Mouse (Mus musculus): ENCODE measurements at regions not wholly inside any gene's neighbourhood (a gene's known extent, or its start where the extent isn't known, plus 50 kb on each side); places are given as distances from the start of the nearest gene placed in this dataset.

DNA sequence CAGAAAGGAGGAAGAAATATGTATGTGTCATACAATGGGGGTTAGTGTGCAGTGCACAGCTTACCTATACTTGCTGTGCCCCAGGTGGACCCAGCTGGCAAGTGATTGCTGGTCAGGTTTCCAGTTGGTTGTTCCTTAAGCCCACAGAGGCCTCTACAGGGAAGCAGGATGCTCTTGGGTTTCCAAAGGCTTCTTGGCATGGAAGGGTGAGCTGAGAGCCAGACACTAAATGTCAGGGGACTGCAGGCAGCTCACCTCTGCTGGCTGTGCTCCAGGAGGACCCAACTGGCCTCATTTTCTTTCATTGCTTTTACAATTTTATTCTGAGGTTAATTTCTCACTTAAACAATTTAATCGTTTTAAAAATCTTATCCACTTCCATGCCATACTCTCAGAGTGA is 108.1 kb downstream of the Gm10184 start:
- H3K4me3 ChIP-seq (ENCODE audit: low read depth, low read length) = no peak overlapping the region
- H3K4me2 ChIP-seq (ENCODE audit: low read depth) = no peak overlapping the region
- no peak for ATAC-seq (ENCODE audit: insufficient read depth, low FRiP score, low TSS enrichment)
- H3K4me1 ChIP-seq (ENCODE audit: control insufficient read depth, insufficient read depth, low read length) = no peaks in the 10 kb centered on the region
- H3K27ac ChIP-seq (ENCODE audit: low read depth, low read length) = no peak overlapping the region
- no peak for DNase-seq (ENCODE audit: low spot score)
- WGBS = 87% methylated on average over 1 of the region's 1 CpGs
- H3K27me3 ChIP-seq (ENCODE audit: control insufficient read depth, insufficient read depth, low read length) = no peaks in the 10 kb centered on the region
- H3K36me3 ChIP-seq (ENCODE audit: control insufficient read depth, insufficient read depth, low read length) = no peaks in the 10 kb centered on the region
- H3K9me3 ChIP-seq (ENCODE audit: control insufficient read depth, low read length) = no peaks in the 10 kb centered on the region
- H3K9ac ChIP-seq (ENCODE audit: low read length) = no peak overlapping the region

DNA sequence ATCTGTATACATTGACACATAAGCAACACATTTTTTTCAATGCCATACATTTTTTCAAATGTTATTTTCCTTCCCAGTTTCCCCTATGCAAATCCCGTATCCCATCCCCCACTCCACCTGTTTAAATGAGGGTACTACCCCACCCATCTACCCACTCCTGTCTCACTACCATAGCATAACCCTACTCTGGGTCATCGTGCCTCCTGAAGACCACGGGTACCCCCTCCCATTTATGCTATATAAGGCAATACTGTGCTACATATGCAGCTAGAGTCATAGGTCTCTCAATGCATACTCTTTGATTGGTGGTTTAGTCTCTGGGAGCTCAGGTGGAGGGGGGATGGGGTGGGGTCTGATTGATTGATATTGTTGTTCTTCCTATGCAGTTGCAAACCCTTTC is 132.7 kb downstream of the Gm10184 start:
- no peak overlapping the region for H3K4me2 ChIP-seq (ENCODE audit: low read depth)
- no peaks in the 10 kb centered on the region for H3K4me1 ChIP-seq (ENCODE audit: control insufficient read depth, insufficient read depth, low read length)
- H3K9me3 ChIP-seq (ENCODE audit: control insufficient read depth, low read length) = no peaks in the 10 kb centered on the region
- H3K27me3 ChIP-seq (ENCODE audit: control insufficient read depth, insufficient read depth, low read length) = no peaks in the 10 kb centered on the region
- no peak overlapping the region for H3K9ac ChIP-seq (ENCODE audit: low read length)
- no peak overlapping the region for H3K27ac ChIP-seq (ENCODE audit: low read depth, low read length)
- H3K4me3 ChIP-seq (ENCODE audit: low read depth, low read length) = no peak overlapping the region
- no peak for ATAC-seq (ENCODE audit: insufficient read depth, low FRiP score, low TSS enrichment)
- DNase-seq (ENCODE audit: low spot score) = no peak
- 85% methylated on average over 3 of the region's 3 CpGs for WGBS
- H3K36me3 ChIP-seq (ENCODE audit: control insufficient read depth, insufficient read depth, low read length) = no peaks in the 10 kb centered on the region

DNA sequence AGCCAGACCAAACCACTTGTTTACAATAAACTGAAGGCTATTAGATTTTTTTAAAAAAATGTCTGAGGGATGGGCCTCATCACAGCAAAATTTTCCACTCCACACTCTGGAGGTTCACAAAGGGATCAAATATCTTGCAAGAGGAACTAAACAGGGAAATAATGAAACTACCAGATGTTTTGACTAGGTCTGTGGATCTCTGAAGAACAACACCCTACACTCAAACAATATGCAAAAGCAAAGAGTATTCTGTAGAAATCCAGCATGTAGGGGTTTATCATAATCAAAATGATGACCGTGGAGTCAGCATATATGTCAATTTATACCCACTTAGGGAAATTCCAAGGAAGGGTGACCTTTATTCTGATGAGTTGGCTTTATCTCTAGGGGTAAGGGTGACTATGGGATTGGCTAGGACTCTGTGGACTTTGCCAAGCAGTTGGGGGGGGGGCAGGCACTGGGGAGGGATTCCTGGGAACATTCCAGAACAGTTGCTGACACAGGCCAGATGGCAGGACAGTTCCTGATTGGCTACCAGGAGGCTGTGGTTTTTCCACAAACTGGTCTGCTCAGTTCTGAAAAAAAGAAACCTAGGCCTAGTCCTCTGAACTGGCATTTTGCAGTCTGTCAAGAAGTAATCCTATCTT is 143.9 kb downstream of the Gm10184 start:
- Histone ChIP-seq H3K27ac (ENCODE audit: low read depth, low read length) (no peak overlapping the region), H3K27me3 (ENCODE audit: control insufficient read depth, insufficient read depth, low read length) (no peaks in the 10 kb centered on the region), H3K9me3 (ENCODE audit: control insufficient read depth, low read length) (no peaks in the 10 kb centered on the region), H3K4me1 (ENCODE audit: control insufficient read depth, insufficient read depth, low read length) (no peaks in the 10 kb centered on the region), H3K4me2 (ENCODE audit: low read depth) (no peak overlapping the region), H3K36me3 (ENCODE audit: control insufficient read depth, insufficient read depth, low read length) (no peaks in the 10 kb centered on the region), H3K4me3 (ENCODE audit: low read depth, low read length) (no peak overlapping the region), H3K9ac (ENCODE audit: low read length) (no peak overlapping the region)
- DNase-seq (ENCODE audit: low spot score) = no peak
- ATAC-seq (ENCODE audit: insufficient read depth, low FRiP score, low TSS enrichment) = no peak
- 83% methylated on average over 1 of the region's 1 CpGs for WGBS

DNA sequence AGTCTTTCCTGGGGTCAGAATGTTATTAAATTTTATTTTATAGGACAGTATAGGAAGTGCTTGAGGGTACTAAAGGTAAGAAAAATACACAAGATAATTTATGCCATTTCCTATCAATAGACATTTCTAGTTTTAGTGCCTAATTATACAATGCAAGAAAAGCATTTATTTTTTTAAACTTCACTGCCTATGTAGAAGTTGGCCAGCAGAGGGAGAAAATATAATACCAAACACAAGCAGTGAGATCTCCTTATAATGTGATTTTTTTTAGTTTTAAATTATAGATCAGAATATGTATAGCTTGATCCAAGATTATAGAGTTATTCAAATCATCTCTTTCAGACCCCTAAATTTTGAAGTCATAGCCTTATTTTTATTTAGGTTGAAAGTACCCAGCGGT is 172.8 kb downstream of the Gm10184 start:
- no peak overlapping the region for H3K27ac ChIP-seq (ENCODE audit: low read depth, low read length)
- no peaks in the 10 kb centered on the region for H3K9me3 ChIP-seq (ENCODE audit: control insufficient read depth, low read length)
- H3K4me1 ChIP-seq (ENCODE audit: control insufficient read depth, insufficient read depth, low read length) = no peaks in the 10 kb centered on the region
- H3K27me3 ChIP-seq (ENCODE audit: control insufficient read depth, insufficient read depth, low read length) = no peaks in the 10 kb centered on the region
- H3K9ac ChIP-seq (ENCODE audit: low read length) = no peak overlapping the region
- ATAC-seq (ENCODE audit: insufficient read depth, low FRiP score, low TSS enrichment) (no peak), DNase-seq (ENCODE audit: low spot score) (no peak)
- no peaks in the 10 kb centered on the region for H3K36me3 ChIP-seq (ENCODE audit: control insufficient read depth, insufficient read depth, low read length)
- H3K4me2 ChIP-seq (ENCODE audit: low read depth) = no peak overlapping the region
- H3K4me3 ChIP-seq (ENCODE audit: low read depth, low read length) = no peak overlapping the region
- WGBS = 90% methylated on average over 1 of the region's 1 CpGs

DNA sequence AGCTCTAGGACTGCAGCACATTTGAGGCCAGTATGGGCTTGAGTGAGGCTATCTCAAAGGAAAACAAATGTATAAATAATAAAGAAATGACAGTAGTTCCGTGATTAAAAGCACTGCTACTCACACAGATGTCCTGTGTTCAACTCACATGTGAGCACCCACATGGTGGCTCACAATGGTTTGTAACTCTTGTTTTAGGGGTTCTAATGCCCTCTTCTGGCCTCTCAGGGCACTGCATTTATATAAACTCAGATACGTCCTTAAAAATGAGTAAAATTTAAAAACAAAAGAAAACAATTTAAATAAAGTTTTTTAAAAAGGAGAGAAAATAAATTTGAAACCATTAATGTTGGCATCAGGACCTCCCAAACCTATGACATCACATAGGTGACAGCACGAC is 184.7 kb downstream of the Gm10184 start:
- H3K27me3 ChIP-seq (ENCODE audit: control insufficient read depth, insufficient read depth, low read length) = no peaks in the 10 kb centered on the region
- H3K4me3 ChIP-seq (ENCODE audit: low read depth, low read length) = no peak overlapping the region
- ATAC-seq (ENCODE audit: insufficient read depth, low FRiP score, low TSS enrichment) = no peak
- no peaks in the 10 kb centered on the region for H3K9me3 ChIP-seq (ENCODE audit: control insufficient read depth, low read length)
- 72% methylated on average over 3 of the region's 3 CpGs for WGBS
- no peak overlapping the region for H3K9ac ChIP-seq (ENCODE audit: low read length)
- no peak for DNase-seq (ENCODE audit: low spot score)
- H3K4me1 ChIP-seq (ENCODE audit: control insufficient read depth, insufficient read depth, low read length) = no peaks in the 10 kb centered on the region
- no peak overlapping the region for H3K4me2 ChIP-seq (ENCODE audit: low read depth)
- H3K36me3 ChIP-seq (ENCODE audit: control insufficient read depth, insufficient read depth, low read length) = no peaks in the 10 kb centered on the region
- no peak overlapping the region for H3K27ac ChIP-seq (ENCODE audit: low read depth, low read length)

DNA sequence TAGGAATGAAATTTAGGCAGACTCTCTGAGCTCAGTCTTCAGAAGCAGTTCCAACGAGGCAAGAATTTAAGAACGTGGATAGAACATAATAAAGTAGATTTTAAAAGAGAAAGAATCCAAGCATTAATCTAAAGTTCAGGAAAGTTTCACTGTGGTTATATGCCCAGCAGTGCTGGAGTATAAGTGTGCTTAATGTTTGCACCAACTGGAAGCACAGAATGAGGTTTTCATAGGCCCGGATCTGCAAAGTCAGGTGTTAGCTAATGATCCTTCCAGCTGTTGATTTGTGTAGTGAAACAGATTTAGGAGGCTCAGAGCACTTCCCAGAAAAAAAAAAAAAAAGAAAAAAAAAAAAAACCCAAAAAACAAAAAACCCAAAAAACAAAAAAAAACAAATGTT is 228.5 kb downstream of the Gm10184 start:
- no peak overlapping the region for H3K9ac ChIP-seq (ENCODE audit: low read length)
- no peaks in the 10 kb centered on the region for H3K9me3 ChIP-seq (ENCODE audit: control insufficient read depth, low read length)
- H3K36me3 ChIP-seq (ENCODE audit: control insufficient read depth, insufficient read depth, low read length) = no peaks in the 10 kb centered on the region
- H3K27ac ChIP-seq (ENCODE audit: low read depth, low read length) = no peak overlapping the region
- no peak overlapping the region for H3K4me3 ChIP-seq (ENCODE audit: low read depth, low read length)
- H3K4me2 ChIP-seq (ENCODE audit: low read depth) = no peak overlapping the region
- H3K4me1 ChIP-seq (ENCODE audit: control insufficient read depth, insufficient read depth, low read length) = no peaks in the 10 kb centered on the region
- no peak for DNase-seq (ENCODE audit: low spot score)
- WGBS = 78% methylated on average over 3 of the region's 3 CpGs
- H3K27me3 ChIP-seq (ENCODE audit: control insufficient read depth, insufficient read depth, low read length) = no peaks in the 10 kb centered on the region
- no peak for ATAC-seq (ENCODE audit: insufficient read depth, low FRiP score, low TSS enrichment)

DNA sequence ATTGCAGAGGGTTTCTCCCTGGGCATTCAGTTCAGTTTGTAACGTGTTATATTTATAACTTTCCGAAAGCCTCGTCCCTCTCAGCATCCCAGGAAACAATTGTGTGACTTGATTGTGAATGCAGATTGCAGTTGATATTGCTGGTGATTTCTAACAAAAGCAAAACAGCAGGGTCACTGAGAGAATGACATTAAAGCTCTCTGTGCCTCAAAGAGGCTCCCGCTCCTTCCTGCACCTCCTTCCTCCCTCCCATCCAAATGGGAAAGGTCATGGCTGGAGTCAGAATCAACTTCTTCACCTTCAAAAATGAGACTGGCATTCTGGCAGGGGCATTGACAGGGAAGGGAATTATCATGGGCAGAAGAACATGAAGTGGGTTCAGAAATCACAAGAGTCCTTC is 251.9 kb downstream of the Gm10184 start:
- no peak overlapping the region for H3K4me3 ChIP-seq (ENCODE audit: low read depth, low read length)
- DNase-seq (ENCODE audit: low spot score) (no peak), ATAC-seq (ENCODE audit: insufficient read depth, low FRiP score, low TSS enrichment) (no peak)
- no peaks in the 10 kb centered on the region for H3K36me3 ChIP-seq (ENCODE audit: control insufficient read depth, insufficient read depth, low read length)
- H3K4me1 ChIP-seq (ENCODE audit: control insufficient read depth, insufficient read depth, low read length) = no peaks in the 10 kb centered on the region
- 30% methylated on average over 4 of the region's 4 CpGs for WGBS
- H3K27ac ChIP-seq (ENCODE audit: low read depth, low read length) = no peak overlapping the region
- no peak overlapping the region for H3K4me2 ChIP-seq (ENCODE audit: low read depth)
- H3K9me3 ChIP-seq (ENCODE audit: control insufficient read depth, low read length) = no peaks in the 10 kb centered on the region
- no peaks in the 10 kb centered on the region for H3K27me3 ChIP-seq (ENCODE audit: control insufficient read depth, insufficient read depth, low read length)
- no peak overlapping the region for H3K9ac ChIP-seq (ENCODE audit: low read length)

DNA sequence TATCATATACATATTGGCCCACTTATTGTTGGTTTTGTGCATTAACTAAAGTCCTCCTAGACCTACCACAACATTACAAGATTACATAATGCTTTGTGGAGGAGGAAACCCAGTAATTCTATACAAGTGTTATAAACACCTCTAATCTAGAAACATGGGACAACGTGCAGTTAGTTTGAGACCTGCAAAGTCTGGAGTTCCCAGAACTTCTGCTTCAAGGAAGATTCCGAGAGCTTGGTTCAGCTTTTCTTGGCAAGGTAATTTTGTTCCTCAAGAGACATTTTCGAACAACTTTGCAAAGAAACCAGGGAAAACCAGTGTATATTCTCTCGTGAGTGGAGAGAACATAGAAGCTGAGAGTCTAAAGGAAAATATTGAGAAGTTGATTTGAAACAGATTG is 254.0 kb downstream of the Gm10184 start:
- ATAC-seq (ENCODE audit: insufficient read depth, low FRiP score, low TSS enrichment) = no peak
- DNase-seq (ENCODE audit: low spot score) = no peak
- Histone ChIP-seq H3K27ac (ENCODE audit: low read depth, low read length) (no peak overlapping the region), H3K9me3 (ENCODE audit: control insufficient read depth, low read length) (no peaks in the 10 kb centered on the region), H3K4me1 (ENCODE audit: control insufficient read depth, insufficient read depth, low read length) (no peaks in the 10 kb centered on the region), H3K9ac (ENCODE audit: low read length) (no peak overlapping the region), H3K27me3 (ENCODE audit: control insufficient read depth, insufficient read depth, low read length) (no peaks in the 10 kb centered on the region), H3K4me3 (ENCODE audit: low read depth, low read length) (no peak overlapping the region), H3K4me2 (ENCODE audit: low read depth) (no peak overlapping the region), H3K36me3 (ENCODE audit: control insufficient read depth, insufficient read depth, low read length) (no peaks in the 10 kb centered on the region)
- WGBS = 89% methylated on average over 4 of the region's 4 CpGs

DNA sequence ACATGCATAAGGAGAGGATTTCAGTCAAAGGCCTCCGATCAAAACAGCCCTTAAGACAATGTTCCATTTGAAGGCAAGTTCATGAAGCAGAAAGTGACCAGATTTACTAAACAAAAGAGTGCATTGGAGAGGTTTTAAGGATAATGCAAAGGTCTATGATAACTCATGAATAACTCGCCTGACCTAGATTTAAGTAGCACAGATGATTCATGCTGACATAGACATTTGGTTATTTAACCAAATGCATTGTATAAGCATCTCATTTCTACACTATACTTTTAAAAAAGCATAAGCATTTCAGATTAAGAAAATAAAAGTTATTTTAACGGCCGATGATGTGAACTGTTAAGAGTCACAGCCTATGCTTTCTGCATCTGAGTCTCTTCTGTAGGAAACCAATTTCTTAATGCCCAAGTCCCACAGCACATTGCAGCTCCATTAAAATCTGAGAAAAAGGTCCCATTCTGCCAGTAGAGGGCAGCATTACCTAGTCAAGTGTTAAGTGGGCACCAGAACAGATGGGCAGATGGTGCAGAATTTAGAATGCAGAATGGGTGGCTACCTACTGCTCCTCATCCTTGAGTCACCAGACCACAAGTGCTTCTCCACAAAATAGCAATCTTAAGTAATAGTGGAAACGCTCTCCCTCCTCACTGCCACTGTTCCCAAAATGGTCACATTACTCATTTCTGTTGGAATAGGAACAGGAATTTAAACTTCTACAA is 256.0 kb downstream of the Gm10184 start:
- ATAC-seq (ENCODE audit: insufficient read depth, low FRiP score, low TSS enrichment) = peak; percentile 56
- no peaks in the 10 kb centered on the region for H3K27me3 ChIP-seq (ENCODE audit: control insufficient read depth, insufficient read depth, low read length)
- peak; percentile 58 for DNase-seq (ENCODE audit: low spot score)
- no peak overlapping the region for H3K4me3 ChIP-seq (ENCODE audit: low read depth, low read length)
- no peaks in the 10 kb centered on the region for H3K4me1 ChIP-seq (ENCODE audit: control insufficient read depth, insufficient read depth, low read length)
- H3K36me3 ChIP-seq (ENCODE audit: control insufficient read depth, insufficient read depth, low read length) = no peaks in the 10 kb centered on the region
- H3K4me2 ChIP-seq (ENCODE audit: low read depth) = no peak overlapping the region
- 72% methylated on average over 5 of the region's 5 CpGs for WGBS
- H3K27ac ChIP-seq (ENCODE audit: low read depth, low read length) = no peak overlapping the region
- no peaks in the 10 kb centered on the region for H3K9me3 ChIP-seq (ENCODE audit: control insufficient read depth, low read length)
- H3K9ac ChIP-seq (ENCODE audit: low read length) = no peak overlapping the region
